Mouse (Mus musculus) limb, embryonic 15.5 days (tissue): ENCODE measurements at regions not wholly inside any gene's neighbourhood (a gene's known extent, or its start where the extent isn't known, plus 50 kb on each side); places are given as distances from the start of the nearest gene placed in this dataset.

Experiments
- ATAC-seq: fragments of 200-750 bp; cut with Nextera tagmentation; 2 replicates; pipeline ENCODE4 v1.8.0; 2017; ENCODE audit warnings: low read depth, moderate TSS enrichment; ENCODE audit not compliant: insufficient number of reproducible peaks, low FRiP score, low TSS enrichment
- H3K27ac ChIP-seq: fragments of 300-500 bp; sonication (generic); 2 replicates; pipeline ENCODE4 v1.5.1; 2015; ENCODE audit warnings: moderate library complexity, mild to moderate bottlenecking, inconsistent platforms
- H3K27me3 ChIP-seq: fragments of 300-500 bp; sonication (generic); 2 replicates; pipeline ENCODE4 v1.6.1; 2015; ENCODE audit warnings: inconsistent platforms
- H3K36me3 ChIP-seq: fragments of 300-500 bp; sonication (generic); 2 replicates; pipeline ENCODE4 v1.6.1; 2015; ENCODE audit warnings: inconsistent platforms
- H3K4me1 ChIP-seq: fragments of 300-500 bp; sonication (generic); 2 replicates; pipeline ENCODE4 v1.6.1; 2015; ENCODE audit warnings: inconsistent platforms
- H3K4me2 ChIP-seq: fragments of 300-500 bp; sonication (generic); 2 replicates; pipeline ENCODE4 v1.6.1; 2015; ENCODE audit warnings: mild to moderate bottlenecking, inconsistent platforms
- H3K4me3 ChIP-seq: fragments of 300-500 bp; sonication (generic); 2 replicates; pipeline ENCODE4 v1.5.1; 2015; ENCODE audit warnings: mild to moderate bottlenecking, inconsistent platforms
- H3K9ac ChIP-seq: fragments of 300-500 bp; sonication (generic); 2 replicates; pipeline ENCODE4 v1.6.1; 2015; ENCODE audit warnings: inconsistent platforms
- H3K9me3 ChIP-seq: fragments of 300-500 bp; sonication (generic); 2 replicates; pipeline ENCODE4 v1.6.1; 2016; ENCODE audit warnings: inconsistent platforms
- WGBS: fragments of 180-500 bp; shearing (Covaris S2); methylation state at CpG from one replicate; pipeline ENCODE4 v1.1.7; 2015; 5-methylcytosine and 5-hydroxymethylcytosine counted together

DNA sequence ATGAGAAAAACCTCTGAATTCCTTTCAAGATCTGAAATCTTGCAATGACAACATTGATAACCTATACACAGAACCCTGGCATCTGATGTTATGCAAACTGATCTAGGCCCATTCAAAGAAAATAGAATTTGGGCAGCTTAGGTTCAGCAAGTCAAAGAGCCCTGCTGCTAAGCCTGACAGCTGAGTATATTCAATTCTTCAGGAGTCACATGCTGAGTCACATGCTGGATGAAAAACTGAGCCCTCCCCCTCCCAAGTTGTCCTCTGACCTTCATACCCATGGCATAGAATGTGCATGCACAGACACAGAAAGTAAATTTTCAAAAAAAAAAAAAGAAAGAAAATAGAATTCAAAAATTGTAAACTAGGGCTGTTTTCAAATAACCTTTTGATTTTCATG lies 355.6 kb upstream of the Cited2 start:
- no peaks in the 10 kb centered on the region for H3K4me1 ChIP-seq
- no peak overlapping the region for H3K27ac ChIP-seq
- no peak overlapping the region for H3K4me2 ChIP-seq
- ATAC-seq, result no peak
- H3K27me3 ChIP-seq, result no peaks in the 10 kb centered on the region
- H3K36me3 ChIP-seq, result no peaks in the 10 kb centered on the region
- H3K4me3 ChIP-seq, result no peak overlapping the region
- H3K9ac ChIP-seq, result no peak overlapping the region
- H3K9me3 ChIP-seq, result no peaks in the 10 kb centered on the region

DNA sequence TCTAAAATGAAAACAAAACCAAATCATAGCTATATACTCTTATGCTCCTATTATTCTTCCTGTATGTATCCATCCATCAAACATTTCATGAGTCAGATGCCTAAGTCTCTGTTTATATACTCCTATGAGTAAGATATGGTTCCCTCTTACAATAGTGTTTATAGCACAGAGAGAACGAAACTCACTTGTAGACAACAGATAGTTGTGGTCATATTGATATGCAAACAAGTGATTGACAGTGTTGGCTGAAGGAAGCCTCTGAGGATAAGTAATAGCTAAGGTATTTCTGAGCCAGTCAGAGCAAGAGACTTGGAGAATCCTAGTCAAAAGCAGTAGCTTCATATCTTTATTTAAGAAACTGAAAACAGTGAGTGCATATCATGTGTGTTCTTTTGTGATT lies 354.4 kb upstream of the Cited2 start:
- ATAC-seq, result no peak
- Histone ChIP-seq H3K9me3 (no peaks in the 10 kb centered on the region), H3K4me3 (no peak overlapping the region), H3K27me3 (no peaks in the 10 kb centered on the region), H3K27ac (no peak overlapping the region), H3K4me2 (no peak overlapping the region), H3K9ac (no peak overlapping the region), H3K36me3 (no peaks in the 10 kb centered on the region), H3K4me1 (no peaks in the 10 kb centered on the region)
- WGBS, result 94% methylated on average over 1 of the region's 1 CpGs

DNA sequence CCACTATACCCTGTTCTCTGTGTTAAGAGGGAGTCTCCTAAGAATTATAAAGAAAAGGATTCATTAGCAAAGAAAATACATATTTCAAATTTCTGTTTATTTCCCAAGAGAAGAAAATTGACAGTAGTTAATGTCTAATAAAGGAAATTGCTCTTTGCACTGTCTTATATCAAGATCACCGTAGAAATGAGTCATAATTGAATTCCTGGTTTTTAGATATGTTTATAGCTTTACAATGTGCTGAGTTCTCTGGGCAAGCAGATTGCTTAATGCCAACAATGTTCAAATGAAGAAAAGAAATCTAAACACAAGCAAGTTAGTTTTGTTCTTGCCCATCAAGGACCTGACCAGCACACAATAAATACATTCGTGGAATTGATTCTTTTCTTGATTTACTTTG lies 350.1 kb upstream of the Cited2 start:
- no peak overlapping the region for H3K4me3 ChIP-seq
- no peak for ATAC-seq
- no peaks in the 10 kb centered on the region for H3K4me1 ChIP-seq
- H3K9me3 ChIP-seq, result no peaks in the 10 kb centered on the region
- H3K4me2 ChIP-seq, result no peak overlapping the region
- no peak overlapping the region for H3K9ac ChIP-seq
- no peaks in the 10 kb centered on the region for H3K27me3 ChIP-seq
- no peak overlapping the region for H3K27ac ChIP-seq
- 73% methylated on average over 2 of the region's 2 CpGs for WGBS
- no peaks in the 10 kb centered on the region for H3K36me3 ChIP-seq

DNA sequence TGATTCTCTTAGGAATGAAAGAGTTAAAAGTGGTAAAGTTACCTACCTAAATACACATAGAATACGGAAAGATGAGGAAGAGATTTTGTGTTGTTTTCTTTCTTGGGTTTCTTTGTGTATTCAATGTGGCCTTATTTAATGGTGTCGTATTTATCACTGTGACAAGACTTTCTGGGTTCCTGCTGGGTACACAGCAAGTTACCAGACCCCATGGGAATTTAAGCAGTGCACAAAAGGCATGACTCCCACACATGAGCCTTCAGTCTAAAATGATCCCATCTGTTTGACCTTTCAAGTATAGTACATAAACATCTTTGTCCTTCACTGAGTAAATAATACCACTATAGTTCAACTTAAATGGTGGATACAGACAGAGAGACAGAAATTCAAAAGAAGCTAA lies 349.0 kb upstream of the Cited2 start:
- no peaks in the 10 kb centered on the region for H3K9me3 ChIP-seq
- H3K27ac ChIP-seq, result no peak overlapping the region
- no peaks in the 10 kb centered on the region for H3K27me3 ChIP-seq
- no peak overlapping the region for H3K4me2 ChIP-seq
- H3K36me3 ChIP-seq, result no peaks in the 10 kb centered on the region
- H3K4me3 ChIP-seq, result no peak overlapping the region
- ATAC-seq, result no peak
- no peaks in the 10 kb centered on the region for H3K4me1 ChIP-seq
- H3K9ac ChIP-seq, result no peak overlapping the region
- 50% methylated on average over 2 of the region's 2 CpGs for WGBS

DNA sequence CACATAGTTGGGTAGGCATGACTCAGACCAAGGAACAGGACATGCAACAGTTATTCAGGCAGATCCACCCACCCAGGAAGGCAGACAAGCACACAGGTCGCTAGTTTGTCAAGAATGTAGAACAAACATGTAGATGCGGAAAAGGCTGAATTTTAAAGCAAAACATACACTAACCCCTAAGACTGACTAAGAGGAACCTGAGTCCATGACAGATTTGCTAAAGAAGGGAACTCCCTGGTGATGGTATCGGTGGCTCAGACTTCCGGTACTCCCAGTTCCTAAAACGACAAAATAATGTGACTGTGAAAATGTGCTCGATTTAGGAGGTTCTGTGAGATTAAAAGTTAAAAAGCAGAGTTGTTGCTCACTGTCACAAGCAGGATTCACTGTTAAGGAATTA lies 340.0 kb upstream of the Cited2 start:
- H3K9ac ChIP-seq, result no peak overlapping the region
- no peaks in the 10 kb centered on the region for H3K4me1 ChIP-seq
- ATAC-seq, result no peak
- no peaks in the 10 kb centered on the region for H3K27me3 ChIP-seq
- 87% methylated on average over 6 of the region's 6 CpGs for WGBS
- H3K4me3 ChIP-seq, result no peak overlapping the region
- no peaks in the 10 kb centered on the region for H3K36me3 ChIP-seq
- no peaks in the 10 kb centered on the region for H3K9me3 ChIP-seq
- H3K27ac ChIP-seq, result no peak overlapping the region
- H3K4me2 ChIP-seq, result no peak overlapping the region

DNA sequence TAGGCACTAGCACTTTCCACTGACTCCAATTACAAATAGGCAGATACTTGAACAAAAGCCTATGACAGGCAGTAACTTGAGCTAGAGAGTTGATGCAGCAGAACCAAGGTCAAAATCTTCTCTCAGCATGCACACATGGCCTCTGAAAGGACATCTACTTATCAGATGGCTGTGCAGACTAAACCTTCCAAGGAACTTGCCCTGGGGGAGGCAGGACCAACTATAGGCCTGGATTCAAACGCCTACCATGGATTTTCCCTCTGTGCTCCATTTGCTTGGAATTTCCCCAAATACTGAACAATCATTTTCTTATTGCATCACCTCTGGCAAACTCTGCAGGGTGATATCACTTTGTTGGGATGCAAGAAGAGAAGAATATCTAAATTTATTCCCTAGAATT lies 337.8 kb upstream of the Cited2 start:
- Histone ChIP-seq H3K36me3 (no peaks in the 10 kb centered on the region), H3K4me2 (no peak overlapping the region), H3K9me3 (no peaks in the 10 kb centered on the region), H3K27me3 (no peaks in the 10 kb centered on the region), H3K4me3 (no peak overlapping the region), H3K4me1 (no peaks in the 10 kb centered on the region), H3K27ac (no peak overlapping the region), H3K9ac (no peak overlapping the region)
- WGBS, result 45% methylated on average over 1 of the region's 1 CpGs
- no peak for ATAC-seq

DNA sequence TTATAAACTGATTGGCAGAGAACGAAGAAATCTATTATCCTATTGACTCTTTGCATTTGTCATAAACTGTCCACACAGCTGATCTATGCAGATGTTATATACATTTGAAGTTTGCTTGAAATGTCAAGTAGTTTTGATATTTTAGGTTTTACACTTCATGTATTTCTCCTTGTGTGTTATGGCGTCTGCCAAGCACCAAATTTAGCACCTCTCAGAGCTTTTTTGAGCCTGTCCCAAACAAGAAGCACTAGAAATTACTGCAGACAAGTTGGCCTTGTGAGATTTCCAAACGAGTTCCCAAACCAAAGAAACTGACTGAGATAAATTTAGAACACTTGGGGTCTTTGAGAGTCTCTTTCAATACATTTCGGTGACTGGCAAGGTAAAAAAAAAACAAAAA lies 335.7 kb upstream of the Cited2 start:
- H3K36me3 ChIP-seq, result no peaks in the 10 kb centered on the region
- H3K4me3 ChIP-seq, result no peak overlapping the region
- 69% methylated on average over 4 of the region's 4 CpGs for WGBS
- H3K4me1 ChIP-seq, result no peaks in the 10 kb centered on the region
- H3K27me3 ChIP-seq, result no peaks in the 10 kb centered on the region
- H3K4me2 ChIP-seq, result no peak overlapping the region
- ATAC-seq, result no peak
- no peak overlapping the region for H3K9ac ChIP-seq
- no peak overlapping the region for H3K27ac ChIP-seq
- H3K9me3 ChIP-seq, result no peaks in the 10 kb centered on the region; the same call in 1 of the 2 replicates

DNA sequence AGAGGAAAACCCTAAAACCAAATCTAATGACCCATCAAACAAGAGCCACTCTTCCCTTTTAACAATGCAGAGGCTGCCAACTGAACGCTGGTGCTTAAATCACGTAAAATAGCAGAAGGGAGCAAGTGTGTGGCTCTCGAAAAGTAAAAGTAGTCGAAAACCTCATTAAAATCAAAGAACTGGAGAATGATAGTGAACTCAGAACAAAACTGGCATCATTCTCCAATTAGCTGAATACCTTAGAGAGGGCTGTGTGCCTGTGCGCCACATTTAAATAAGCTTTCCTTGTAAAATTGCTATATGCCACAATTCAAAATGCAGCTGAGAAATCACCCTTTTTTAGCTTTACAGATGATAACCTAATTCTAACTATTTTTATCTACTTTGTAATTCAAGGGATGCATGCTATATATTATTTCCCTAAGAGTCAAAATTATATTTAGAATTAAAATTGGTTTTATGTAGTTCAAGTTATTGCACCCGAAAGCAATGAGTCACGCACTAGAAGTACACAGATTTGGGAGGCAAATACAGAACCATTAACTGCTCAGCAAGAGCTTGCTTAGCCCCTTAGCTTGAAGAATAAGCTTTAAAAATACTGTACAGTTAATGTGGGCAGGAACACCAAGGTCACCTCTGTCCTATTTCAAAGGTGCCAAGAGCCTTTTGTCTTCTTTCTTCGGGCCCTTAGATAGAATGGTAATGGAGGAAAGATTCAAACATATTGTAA lies 327.4 kb upstream of the Cited2 start:
- Histone ChIP-seq H3K9ac (no peak overlapping the region), H3K36me3 (no peaks in the 10 kb centered on the region), H3K27me3 (no peaks in the 10 kb centered on the region), H3K4me1 (no peaks in the 10 kb centered on the region), H3K27ac (no peak overlapping the region), H3K4me3 (no peak overlapping the region), H3K4me2 (no peak overlapping the region), H3K9me3 (no peaks in the 10 kb centered on the region; the same call in 1 of the 2 replicates)
- no peak for ATAC-seq
- WGBS, result 52% methylated on average over 8 of the region's 8 CpGs

DNA sequence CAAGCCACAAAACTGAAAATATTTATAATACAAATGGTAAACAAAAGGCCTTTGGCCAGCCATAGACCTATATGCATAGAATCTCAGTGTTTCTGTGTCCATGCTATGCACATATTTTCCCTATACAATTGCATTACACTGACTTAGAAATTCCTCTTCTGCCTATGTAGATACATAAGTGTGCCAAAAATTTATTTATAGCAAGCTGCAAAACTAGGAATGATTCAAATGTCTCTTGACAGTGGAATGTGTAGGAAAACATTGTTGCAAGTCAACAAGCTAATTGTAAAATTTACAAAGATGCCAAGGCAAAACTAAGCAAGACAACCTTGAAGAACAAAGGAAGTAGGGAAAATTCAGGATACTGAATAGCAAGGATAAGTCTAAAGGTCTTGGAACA lies 319.1 kb upstream of the Cited2 start:
- ATAC-seq, result no peak
- H3K36me3 ChIP-seq, result no peaks in the 10 kb centered on the region
- no peak overlapping the region for H3K4me2 ChIP-seq
- no peaks in the 10 kb centered on the region for H3K27me3 ChIP-seq
- H3K9ac ChIP-seq, result no peak overlapping the region
- no peak overlapping the region for H3K4me3 ChIP-seq
- H3K9me3 ChIP-seq, result no peaks in the 10 kb centered on the region
- H3K27ac ChIP-seq, result no peak overlapping the region
- H3K4me1 ChIP-seq, result no peaks in the 10 kb centered on the region

DNA sequence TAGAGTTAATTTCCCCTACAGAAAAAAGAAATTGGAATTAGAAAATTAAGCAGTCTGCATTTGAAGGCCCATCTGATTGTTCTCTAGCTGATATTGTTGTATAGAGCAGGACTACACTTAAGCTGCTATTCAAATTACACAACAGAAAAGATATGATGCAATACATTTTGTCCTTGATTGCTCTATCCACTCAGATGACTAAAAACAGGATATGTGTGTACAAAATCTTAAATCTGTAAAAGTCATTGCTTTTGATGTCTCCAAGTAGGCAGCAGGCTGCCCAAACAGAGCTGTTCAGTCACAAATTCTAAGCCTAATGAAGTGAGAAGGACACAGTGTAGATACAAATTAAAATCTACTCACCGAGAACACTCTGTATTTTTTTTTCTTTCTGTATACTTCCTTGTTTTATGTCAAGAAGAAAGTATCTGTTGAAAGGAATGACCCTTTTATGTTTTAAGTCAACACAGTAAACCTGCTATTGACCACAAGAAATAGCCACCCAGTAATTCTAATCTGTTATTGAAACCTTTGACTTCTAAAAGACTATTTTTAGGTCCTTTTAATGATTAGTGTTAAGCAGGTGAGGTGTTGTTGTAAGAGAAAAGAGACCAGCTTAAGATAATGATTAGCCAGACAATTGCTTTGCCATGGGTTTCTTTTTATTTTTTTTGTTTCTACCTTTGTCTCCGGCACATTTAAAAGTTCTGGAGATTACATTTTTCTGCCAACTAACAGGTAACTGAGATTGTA lies 315.0 kb upstream of the Cited2 start:
- Histone ChIP-seq H3K4me1 (no peaks in the 10 kb centered on the region), H3K4me3 (no peak overlapping the region), H3K4me2 (no peak overlapping the region), H3K27me3 (no peaks in the 10 kb centered on the region), H3K27ac (no peak overlapping the region), H3K9me3 (no peaks in the 10 kb centered on the region), H3K36me3 (no peaks in the 10 kb centered on the region), H3K9ac (no peak overlapping the region)
- ATAC-seq, result no peak
- 49% methylated on average over 2 of the region's 2 CpGs for WGBS

DNA sequence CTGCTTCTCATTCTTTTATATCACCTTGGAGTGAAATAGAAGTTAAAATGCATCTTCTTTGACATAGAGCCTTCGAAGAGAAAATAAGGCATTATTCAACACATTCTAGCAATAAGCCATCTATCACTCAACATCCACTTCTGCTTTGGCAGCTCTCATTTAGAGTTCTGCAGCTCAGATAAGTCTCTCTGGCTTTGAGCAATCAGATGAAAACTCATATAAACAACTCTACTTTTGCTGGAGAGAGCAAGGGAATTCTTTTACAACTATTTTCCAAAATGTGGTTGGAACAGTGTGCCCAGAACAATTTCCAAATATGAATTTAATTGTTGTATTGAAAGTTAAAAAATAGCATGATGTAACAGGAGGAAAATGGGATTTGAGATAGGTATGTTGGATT lies 314.2 kb upstream of the Cited2 start:
- 82% methylated on average over 1 of the region's 1 CpGs for WGBS
- no peak overlapping the region for H3K9ac ChIP-seq
- H3K36me3 ChIP-seq, result no peaks in the 10 kb centered on the region
- H3K27ac ChIP-seq, result no peak overlapping the region
- no peaks in the 10 kb centered on the region for H3K4me1 ChIP-seq
- H3K27me3 ChIP-seq, result no peaks in the 10 kb centered on the region
- ATAC-seq, result no peak
- no peak overlapping the region for H3K4me2 ChIP-seq
- no peak overlapping the region for H3K4me3 ChIP-seq
- H3K9me3 ChIP-seq, result no peaks in the 10 kb centered on the region

DNA sequence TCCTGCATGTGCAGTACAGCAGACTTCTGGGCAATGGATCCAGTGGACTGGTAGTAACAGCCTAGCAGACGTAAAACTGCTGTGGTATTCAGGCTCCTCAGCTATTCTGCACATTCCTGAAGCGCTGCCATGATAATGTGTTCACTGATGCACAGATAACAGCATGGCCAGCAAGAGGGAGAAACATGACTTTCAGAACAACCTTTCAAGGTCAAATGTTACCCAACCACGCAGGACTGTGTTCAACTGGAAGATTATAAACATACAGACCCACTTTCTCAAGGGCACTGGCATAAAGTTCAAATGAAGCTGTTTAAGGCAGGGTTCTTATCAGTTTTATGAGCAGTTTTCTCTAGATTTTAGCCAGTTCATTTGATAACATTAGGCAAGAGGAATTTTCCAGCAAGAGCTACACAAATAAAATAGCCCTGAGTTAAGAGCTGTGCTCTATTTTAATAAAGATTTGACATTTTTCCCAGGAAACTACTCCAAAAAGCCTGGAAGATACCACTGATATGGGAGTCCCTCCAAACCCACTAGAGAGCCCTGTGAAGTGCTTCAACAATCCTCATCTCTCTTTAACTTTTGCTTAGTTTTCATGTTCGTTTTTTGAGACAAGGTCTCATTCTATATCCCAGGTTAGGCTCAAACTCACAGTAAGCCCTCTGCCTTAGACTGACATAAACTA lies 311.6 kb upstream of the Cited2 start:
- Histone ChIP-seq H3K9ac (no peak overlapping the region), H3K27me3 (no peaks in the 10 kb centered on the region), H3K4me3 (no peak overlapping the region), H3K36me3 (no peaks in the 10 kb centered on the region), H3K4me2 (no peak overlapping the region), H3K27ac (no peak overlapping the region), H3K4me1 (no peaks in the 10 kb centered on the region), H3K9me3 (no peaks in the 10 kb centered on the region)
- WGBS, result 66% methylated on average over 4 of the region's 4 CpGs
- ATAC-seq, result no peak
